Mouse (Mus musculus) neural tube, embryonic 11.5 days (tissue): ENCODE data around the gene Rbm28. TPM values are rescaled to one million over a fixed set of nuclear protein-coding genes. Genes with fewer than 3 reads are reported as not detected.

Source experiments
- ATAC-seq: fragments of 200-750 bp; cut with Nextera tagmentation; 2 replicates; pipeline ENCODE4 v1.8.0; 2017; ENCODE audit warnings: moderate number of reproducible peaks, mild to moderate bottlenecking, moderate TSS enrichment, moderate library complexity; ENCODE audit not compliant: insufficient read depth, low FRiP score, low TSS enrichment
- DNase-seq: peaks from one replicate; pipeline ENCODE4 v3.0.0-alpha.2; 2015; ENCODE audit warnings: low spot score
- H3K27ac ChIP-seq: fragments of 300-500 bp; sonication (generic); 2 replicates; pipeline ENCODE4 v1.5.1; 2014; ENCODE audit warnings: low read depth, mild to moderate bottlenecking, low read length
- H3K27me3 ChIP-seq: fragments of 300-500 bp; sonication (generic); 2 replicates; pipeline ENCODE4 v1.6.1; 2014; ENCODE audit warnings: mild to moderate bottlenecking, low read length, mixed read lengths; ENCODE audit not compliant: control insufficient read depth, insufficient read depth
- H3K36me3 ChIP-seq: fragments of 300-500 bp; sonication (generic); 2 replicates; pipeline ENCODE4 v1.6.1; 2014; ENCODE audit warnings: mild to moderate bottlenecking, low read length, moderate library complexity, mixed read lengths; ENCODE audit not compliant: control insufficient read depth, insufficient read depth
- H3K4me1 ChIP-seq: fragments of 300-500 bp; sonication (generic); 2 replicates; pipeline ENCODE4 v1.6.1; 2014; ENCODE audit warnings: low read length, mixed read lengths; ENCODE audit not compliant: control insufficient read depth, insufficient read depth
- H3K4me2 ChIP-seq: fragments of 300-500 bp; sonication (generic); 2 replicates; pipeline ENCODE4 v1.6.1; 2014; ENCODE audit warnings: low read depth, mild to moderate bottlenecking, moderate library complexity
- H3K4me3 ChIP-seq: fragments of 300-500 bp; sonication (generic); 2 replicates; pipeline ENCODE4 v1.5.1; 2014; ENCODE audit warnings: low read depth, low read length
- H3K9ac ChIP-seq: fragments of 300-500 bp; sonication (generic); 2 replicates; pipeline ENCODE4 v1.6.1; 2014; ENCODE audit warnings: mild to moderate bottlenecking, low read length
- H3K9me3 ChIP-seq: fragments of 300-500 bp; sonication (generic); 2 replicates; pipeline ENCODE4 v1.6.1; 2016; ENCODE audit warnings: low read length; ENCODE audit not compliant: control insufficient read depth
- WGBS: fragments of 180-500 bp; shearing (Covaris S2); extraction: QIAGEN DNeasy Blood & Tissue Kit; methylation state at CpG from one replicate; pipeline ENCODE4 v1.1.7; 2014; 5-methylcytosine and 5-hydroxymethylcytosine counted together
- microRNA-seq: library from miRNA; unstranded; fragments of <30 nt; microRNA quantifications from one replicate; pipeline ENCODE4, GENCODE M21; 2016
- polyA plus RNA-seq: library from polyadenylated mRNA; unstranded; fragments of >200 nt; fragmentation: Nextera tagmentation; extraction: Ambion mirVana; gene quantifications from 2 replicates; pipeline ENCODE4 v1.2.1, GENCODE M21; 2014

Gene Rbm28
- polyA plus RNA-seq, 1 experiment from 2014 or later: 70.7 TPM

- H3K27me3 ChIP-seq: no peaks in the 10 kb centered on the region
- H3K4me3 ChIP-seq: no peak overlapping the region
- H3K9me3 ChIP-seq: no peaks in the 10 kb centered on the region
- no peak overlapping the region for H3K4me2 ChIP-seq
- 50% methylated on average over 9 of the region's 9 CpGs for WGBS
- H3K4me1 ChIP-seq: no peaks in the 10 kb centered on the region
- ATAC-seq (no peak), DNase-seq (no peak)
- no peaks in the 10 kb centered on the region for H3K36me3 ChIP-seq
- no peak overlapping the region for H3K27ac ChIP-seq
- H3K9ac ChIP-seq: no peak overlapping the region
Observed at GRCm38 (mm10) chr6:29082776-29083354, 81.9 kb downstream of the Rbm28 start.

DNA sequence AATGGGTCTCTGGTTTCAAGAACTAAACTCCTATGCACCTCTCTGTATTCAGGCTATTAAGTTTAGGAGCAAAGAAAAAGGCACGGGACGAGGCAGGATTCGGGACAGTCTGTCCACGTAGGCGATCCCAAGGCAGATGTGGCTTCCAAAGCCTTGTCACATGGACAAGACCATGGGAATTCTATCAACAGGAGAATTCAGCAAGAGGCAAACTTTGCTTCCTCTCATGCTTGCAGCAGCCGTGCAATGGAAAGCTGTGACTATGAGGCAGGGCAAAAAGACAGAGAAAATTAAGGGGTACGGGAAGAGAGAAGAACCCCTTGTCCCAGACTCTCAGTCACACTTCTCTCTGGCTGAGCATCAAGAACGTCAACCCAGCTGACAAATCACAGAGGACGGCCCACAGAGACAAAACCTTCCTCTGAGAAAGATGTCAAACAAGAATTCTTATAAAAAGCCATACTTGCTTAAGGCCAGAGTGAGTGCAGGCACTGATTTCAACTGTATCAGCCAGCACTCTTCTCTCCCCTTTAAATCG, 82.9 kb downstream of the Rbm28 start:
- Histone ChIP-seq H3K36me3 (no peaks in the 10 kb centered on the region), H3K4me2 (no peak overlapping the region), H3K27me3 (no peaks in the 10 kb centered on the region), H3K9ac (no peak overlapping the region), H3K4me3 (no peak overlapping the region), H3K27ac (no peak overlapping the region), H3K4me1 (no peaks in the 10 kb centered on the region), H3K9me3 (no peaks in the 10 kb centered on the region)
- no peak for DNase-seq
- 87% methylated on average over 10 of the region's 10 CpGs for WGBS
- ATAC-seq: no peak

DNA sequence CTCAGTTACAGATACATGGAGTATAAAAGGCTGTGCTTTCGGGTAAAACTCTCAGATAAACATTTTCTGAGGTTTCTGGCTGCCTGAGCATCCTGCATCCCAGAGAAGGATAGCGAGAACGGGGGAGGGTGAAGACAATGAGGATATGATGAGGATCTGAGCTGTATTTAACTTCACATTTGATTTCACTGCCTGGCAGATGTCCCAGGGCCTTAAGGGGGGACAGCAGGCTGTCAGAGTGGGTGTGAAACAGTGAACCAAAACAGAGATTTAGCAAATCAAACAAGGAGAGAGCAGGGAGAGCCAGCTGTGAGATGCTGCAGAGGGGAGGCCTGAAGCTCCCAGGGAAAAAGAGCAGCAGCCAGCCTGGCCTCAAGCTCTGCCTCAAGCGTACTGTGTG, 85.5 kb downstream of the Rbm28 start:
- H3K9ac ChIP-seq: no peak overlapping the region
- ATAC-seq (no peak), DNase-seq (no peak)
- H3K4me2 ChIP-seq: no peak overlapping the region
- WGBS: 77% methylated on average over 4 of the region's 4 CpGs
- no peaks in the 10 kb centered on the region for H3K27me3 ChIP-seq
- no peaks in the 10 kb centered on the region for H3K9me3 ChIP-seq
- H3K4me1 ChIP-seq: no peaks in the 10 kb centered on the region
- no peaks in the 10 kb centered on the region for H3K36me3 ChIP-seq
- no peak overlapping the region for H3K27ac ChIP-seq
- H3K4me3 ChIP-seq: no peak overlapping the region

DNA sequence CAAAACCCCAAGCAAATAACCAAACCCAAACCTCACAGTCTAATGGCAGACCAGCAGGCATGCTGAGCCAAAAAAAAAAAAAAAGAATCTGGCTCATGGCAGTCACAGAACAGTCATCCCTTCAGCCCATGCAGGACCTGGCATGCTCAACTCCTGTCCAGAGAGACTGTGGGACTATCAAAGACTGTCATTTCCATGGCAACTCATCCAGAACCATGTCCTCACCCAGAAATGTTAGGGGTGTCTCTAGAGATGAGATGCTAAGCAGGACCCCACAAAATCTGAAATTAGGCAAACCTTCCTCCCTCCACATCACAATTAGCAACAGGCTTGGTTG, 90.7 kb downstream of the Rbm28 start:
- no peak for ATAC-seq
- no peak overlapping the region for H3K9ac ChIP-seq
- H3K36me3 ChIP-seq: no peaks in the 10 kb centered on the region

More for the DNA sequence above, 90.7 kb downstream of the Rbm28 start:
- DNase-seq: no peak
- H3K9me3 ChIP-seq: no peaks in the 10 kb centered on the region
- no peak overlapping the region for H3K27ac ChIP-seq
- H3K27me3 ChIP-seq: no peaks in the 10 kb centered on the region
- no peak overlapping the region for H3K4me3 ChIP-seq
- H3K4me1 ChIP-seq: no peaks in the 10 kb centered on the region
- H3K4me2 ChIP-seq: no peak overlapping the region

Small RNAs within 50 kb of the gene (microRNA-seq; reads per million reads assigned to microRNA genes)
- not detected for gene Gm24303

Other genes starting within 250 kb of the Rbm28 start
- gene Lep, start 104.8 kb downstream of the Rbm28 start, polyA plus RNA-seq: not detected in 2 replicates
- gene Prrt4, start 14.6 kb upstream of the Rbm28 start, polyA plus RNA-seq: 1.2 and 1.4 TPM in 2 replicates
- gene Impdh1, start 51.4 kb upstream of the Rbm28 start, polyA plus RNA-seq: 50.7 and 56.5 TPM in 2 replicates
- gene Hilpda, start 107.5 kb upstream of the Rbm28 start, polyA plus RNA-seq: 35.5 and 42.2 TPM in 2 replicates
- 0.32 and 0.33 TPM in 2 replicates for gene Fam71f2, start 114.6 kb upstream of the Rbm28 start, polyA plus RNA-seq
- 0.32 TPM in 1 of 2 replicates, not detected in the other for gene Fam71f1, start 154.1 kb upstream of the Rbm28 start, polyA plus RNA-seq
- gene Calu, start 183.1 kb upstream of the Rbm28 start, polyA plus RNA-seq: 289 and 291 TPM in 2 replicates
- 0.15 and 0.20 TPM in 2 replicates for gene Opn1sw, start 223.5 kb upstream of the Rbm28 start, polyA plus RNA-seq
- gene Ccdc136, start 231.3 kb upstream of the Rbm28 start, polyA plus RNA-seq: 36.8 and 40.1 TPM in 2 replicates